Mouse (Mus musculus): ENCODE measurements around the gene Pomgnt1.

The Pomgnt1 gene

GRCm38 (mm10) chr4:116123602-116124519 is at the start of gene Pomgnt1, which contains the start of gene Rad54l:
TSS of gene Pomgnt1 (plus strand) at chr4:116123840.
TSS of gene Rad54l (minus strand) at chr4:116123690.
- 2% methylated on average over 24 of the region's 24 CpGs for WGBS

- WGBS: under 1% methylated on average over 8 of the region's 8 CpGs
Observed at GRCm38 (mm10) chr4:116074145-116074675, 49.4 kb upstream of the Pomgnt1 start.

GRCm38 (mm10) chr4:116074861-116075620 is 48.6 kb upstream of the Pomgnt1 start, which contains the start of the genes Uqcrh and Lrrc41:
TSS of gene Uqcrh (minus strand) at chr4:116075071.
TSS of gene Lrrc41 (plus strand) at chr4:116075269.
- under 1% methylated on average over 55 of the region's 55 CpGs for WGBS

GRCm38 (mm10) chr4:116075631-116076368 is 47.8 kb upstream of the Pomgnt1 start:
- WGBS: under 1% methylated on average over 76 of the region's 77 CpGs

DNA sequence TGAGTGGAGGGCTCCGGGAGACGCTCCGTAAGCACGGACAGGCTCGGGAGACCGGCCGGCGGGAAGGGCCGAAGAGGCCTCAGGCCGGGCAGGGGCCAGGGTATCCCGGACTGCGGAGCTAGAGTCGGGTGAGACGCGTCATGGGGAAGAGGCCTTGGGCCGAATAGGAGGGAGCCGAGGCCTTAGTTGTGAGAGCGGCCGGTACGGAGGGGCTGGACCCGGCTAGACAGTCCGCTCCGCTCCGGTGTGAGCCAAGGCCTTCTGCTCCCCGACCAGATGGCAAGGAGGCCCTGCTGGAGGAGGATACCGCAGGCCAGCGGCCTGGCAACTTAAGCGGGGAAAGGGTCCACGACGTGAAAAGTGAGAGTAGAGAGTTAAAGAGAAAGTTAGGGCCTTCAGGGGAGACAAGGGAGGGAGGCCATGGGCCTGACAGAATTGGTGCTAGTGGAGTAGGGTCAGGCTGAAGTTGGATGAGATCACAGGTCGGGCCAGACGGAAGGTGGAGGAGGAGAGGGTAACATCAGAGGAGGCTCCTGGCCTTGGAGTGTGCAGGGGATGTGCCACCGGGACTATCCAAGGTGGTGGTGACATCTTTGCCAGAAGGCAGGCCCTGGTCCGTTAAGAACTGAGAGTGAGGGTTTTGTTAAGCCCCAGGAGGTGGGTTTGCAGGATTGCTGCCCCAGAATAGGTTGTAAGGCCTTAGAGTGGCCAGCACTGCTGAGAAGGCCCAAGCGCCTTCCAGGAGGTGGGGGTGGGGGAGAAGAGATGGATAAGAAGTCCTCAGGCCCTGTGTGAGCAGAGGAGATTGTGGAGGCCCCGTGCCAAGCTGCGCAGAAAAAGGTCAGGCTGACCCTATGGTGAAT is 47.0 kb upstream of the Pomgnt1 start:
- WGBS: 1% methylated on average over 37 of the region's 37 CpGs

DNA sequence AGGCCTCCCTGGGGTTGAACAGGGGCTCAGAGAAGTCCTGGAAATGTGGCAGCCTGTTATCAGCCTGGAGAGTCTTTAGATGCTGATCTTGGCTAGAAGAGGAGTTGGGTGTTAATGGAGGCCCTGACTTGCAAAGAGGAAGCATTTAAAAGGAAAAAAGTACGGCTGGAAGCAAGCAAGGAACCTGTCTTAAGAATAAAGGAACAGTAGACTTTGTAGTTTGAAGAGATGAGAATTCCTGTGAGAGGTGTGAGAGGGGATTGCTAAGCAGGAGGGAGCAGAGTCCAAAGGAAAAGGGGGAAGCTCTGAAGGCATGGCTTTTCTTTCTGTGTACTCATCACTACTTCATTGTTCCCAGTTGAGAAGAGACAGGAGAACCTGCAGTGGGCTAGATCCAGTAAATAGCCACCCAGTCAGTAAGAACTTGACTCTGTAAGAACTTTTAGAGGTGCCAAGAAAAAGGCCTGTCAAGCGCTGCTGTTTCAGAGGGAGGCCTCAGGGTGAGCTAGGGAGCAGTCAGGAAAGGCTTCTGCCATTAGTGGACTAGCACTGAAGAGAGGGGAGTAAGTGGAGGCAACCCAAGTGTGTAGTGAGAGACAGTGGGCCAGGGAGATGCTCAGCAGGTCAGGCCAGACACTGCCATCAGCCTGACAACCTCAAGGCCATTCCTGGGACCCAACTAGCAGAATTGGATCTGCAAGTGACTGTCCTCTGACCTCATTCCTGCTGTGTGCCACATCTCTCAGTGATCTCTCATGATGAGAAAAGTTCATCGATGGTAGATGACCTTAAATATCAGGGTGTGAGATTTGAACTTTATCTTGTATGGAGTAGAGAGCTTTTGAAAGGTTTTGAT is 46.2 kb upstream of the Pomgnt1 start:
- 45% methylated on average over 3 of the region's 3 CpGs for WGBS

DNA sequence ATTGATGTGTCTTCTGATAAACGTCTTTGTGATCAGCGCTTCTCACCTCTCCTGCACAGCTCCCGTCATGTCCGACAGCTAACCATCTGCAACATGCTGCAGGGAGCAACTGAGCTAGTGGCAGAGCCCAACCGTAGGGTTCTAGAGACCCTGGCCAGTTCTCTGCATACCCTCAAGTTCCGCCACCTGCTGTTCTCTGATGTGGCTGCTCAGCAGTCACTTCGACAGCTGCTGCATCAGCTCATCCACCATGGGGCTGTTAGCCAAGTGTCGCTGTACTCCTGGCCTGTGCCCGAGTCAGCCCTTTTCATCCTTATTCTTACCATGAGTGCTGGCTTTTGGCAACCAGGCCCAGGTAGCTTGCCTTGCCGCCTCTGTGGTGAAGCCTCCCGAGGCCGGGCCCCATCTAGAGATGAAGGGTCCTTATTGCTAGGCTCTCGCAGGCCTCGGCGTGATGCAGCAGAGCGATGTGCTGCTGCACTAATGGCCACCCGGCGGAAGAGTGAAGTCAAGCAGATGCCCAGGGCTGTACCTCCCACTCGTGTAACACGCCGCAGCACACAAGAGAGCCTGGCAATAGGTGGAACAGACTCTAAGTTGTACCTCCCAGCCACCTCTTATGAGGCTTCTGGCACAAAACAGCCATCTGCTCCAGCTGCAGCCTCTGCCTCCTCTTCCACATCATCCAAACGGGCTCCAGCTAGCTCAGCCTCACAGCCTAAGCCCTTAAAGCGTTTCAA is 35.0 kb upstream of the Pomgnt1 start:
- 78% methylated on average over 23 of the region's 23 CpGs for WGBS

- WGBS: 90% methylated on average over 10 of the region's 10 CpGs
Observed at GRCm38 (mm10) chr4:116096291-116096690, 27.3 kb upstream of the Pomgnt1 start.

DNA sequence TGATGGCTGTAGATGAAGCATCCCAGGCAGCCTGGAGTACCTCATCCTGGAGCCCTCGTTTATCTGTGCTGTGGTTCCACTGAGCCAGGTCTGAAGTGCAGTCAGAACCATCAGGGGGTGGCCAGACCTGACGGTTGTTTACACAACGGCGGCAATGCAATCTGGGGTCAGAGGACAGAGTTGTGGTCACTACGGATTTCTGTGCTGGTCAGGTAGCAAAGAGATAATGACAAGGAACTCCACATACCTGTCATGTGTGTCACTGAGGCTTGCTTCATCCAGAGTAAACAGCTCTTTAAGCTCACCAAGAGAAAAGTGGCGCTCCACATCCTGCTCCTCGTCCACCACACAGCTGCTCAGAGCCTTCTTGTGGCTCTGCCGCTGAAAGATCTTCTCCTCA is 26.4 kb upstream of the Pomgnt1 start:
- 88% methylated on average over 8 of the region's 8 CpGs for WGBS

GRCm38 (mm10) chr4:116100959-116101358 is 22.7 kb upstream of the Pomgnt1 start:
- 71% methylated on average over 7 of the region's 7 CpGs for WGBS

GRCm38 (mm10) chr4:116105278-116105677 is 18.4 kb upstream of the Pomgnt1 start:
- 69% methylated on average over 5 of the region's 5 CpGs for WGBS

DNA sequence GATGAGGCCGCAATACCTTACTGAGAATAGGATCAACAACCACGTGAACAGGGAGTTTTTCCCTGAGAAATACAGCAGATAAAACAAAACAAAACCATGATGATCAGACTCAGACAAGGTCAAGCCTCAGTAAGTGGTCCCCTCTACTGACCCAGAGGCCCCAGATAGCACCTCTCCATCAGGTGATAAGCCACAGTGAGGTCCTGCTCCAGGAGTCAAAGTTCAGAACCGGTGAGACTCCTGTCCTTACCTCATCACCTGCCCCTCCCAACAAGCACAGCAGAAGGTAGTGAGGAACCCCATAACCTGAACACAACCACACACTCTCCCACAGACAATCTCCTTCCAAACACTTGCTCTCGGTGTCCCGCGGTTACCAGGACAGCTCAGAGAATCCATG is 12.9 kb upstream of the Pomgnt1 start:
- 94% methylated on average over 6 of the region's 6 CpGs for WGBS

DNA sequence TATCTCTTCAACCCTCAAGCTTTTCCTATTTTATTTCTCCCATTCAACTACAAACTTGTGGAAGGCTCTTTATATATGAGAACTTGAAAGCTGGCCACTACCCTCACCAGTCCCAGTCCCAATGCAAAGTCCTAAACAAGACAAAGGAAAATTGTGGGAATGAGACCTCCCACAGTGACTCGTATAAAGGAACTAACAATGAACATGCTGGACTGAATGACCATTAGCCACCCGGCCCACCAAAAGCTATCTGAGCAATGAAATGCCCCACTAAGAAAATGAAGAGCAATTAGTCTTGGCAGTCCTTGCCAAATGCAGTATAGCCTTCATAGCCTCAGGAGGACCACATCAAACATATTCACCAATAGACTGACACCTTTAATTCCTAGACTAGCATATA is 12.2 kb upstream of the Pomgnt1 start:
- 68% methylated on average over 2 of the region's 2 CpGs for WGBS

DNA sequence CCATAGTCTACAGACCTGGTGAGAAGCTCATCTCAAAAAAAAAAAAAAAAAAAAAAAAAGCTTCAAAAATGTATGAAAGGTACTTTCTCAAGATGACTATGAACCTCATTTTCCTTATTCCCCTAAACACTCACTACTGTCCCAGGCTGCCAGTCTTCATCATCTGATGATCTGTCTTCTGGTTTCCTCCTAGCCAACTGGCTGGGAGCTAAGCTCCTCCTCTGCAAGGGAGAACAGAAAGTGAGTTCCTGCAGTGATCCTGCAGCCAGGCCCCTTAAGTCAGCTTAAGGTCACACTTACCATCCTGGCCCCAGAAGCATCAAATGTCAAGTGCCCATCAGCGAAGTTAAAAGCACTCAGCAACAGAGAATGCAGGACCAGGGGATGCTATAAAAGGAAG is 878 bp upstream of the Pomgnt1 start:
- WGBS: 7% methylated on average over 1 of the region's 1 CpGs

DNA sequence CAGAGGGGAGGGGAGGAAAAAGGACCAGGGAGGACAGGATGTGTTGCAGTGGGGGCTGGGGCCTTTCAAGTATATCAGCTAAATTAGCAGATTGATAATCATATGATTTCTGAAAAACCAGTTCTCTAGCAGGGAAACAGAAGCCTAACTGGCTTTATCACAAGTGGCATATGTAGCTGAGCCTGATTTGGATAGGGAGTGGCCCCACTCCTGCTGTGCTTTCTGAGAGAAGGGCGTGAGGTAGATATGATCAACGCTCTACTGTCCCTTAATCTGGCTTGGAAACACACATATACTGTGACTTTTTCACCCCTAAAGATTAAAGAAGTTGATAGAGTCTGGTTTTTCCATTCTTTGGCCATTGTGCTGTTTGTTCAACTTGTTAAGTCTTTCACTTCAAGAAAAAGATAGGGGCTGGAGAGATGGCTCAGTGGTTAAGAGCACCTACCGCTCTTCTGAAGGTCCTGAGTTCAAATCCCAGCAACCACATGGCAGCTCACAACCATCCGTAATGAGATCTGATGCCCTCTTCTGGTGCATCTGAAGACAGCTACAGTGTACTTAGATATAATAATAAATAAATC is 2.3 kb downstream of the Pomgnt1 start:
- WGBS: 93% methylated on average over 4 of the region's 4 CpGs

DNA sequence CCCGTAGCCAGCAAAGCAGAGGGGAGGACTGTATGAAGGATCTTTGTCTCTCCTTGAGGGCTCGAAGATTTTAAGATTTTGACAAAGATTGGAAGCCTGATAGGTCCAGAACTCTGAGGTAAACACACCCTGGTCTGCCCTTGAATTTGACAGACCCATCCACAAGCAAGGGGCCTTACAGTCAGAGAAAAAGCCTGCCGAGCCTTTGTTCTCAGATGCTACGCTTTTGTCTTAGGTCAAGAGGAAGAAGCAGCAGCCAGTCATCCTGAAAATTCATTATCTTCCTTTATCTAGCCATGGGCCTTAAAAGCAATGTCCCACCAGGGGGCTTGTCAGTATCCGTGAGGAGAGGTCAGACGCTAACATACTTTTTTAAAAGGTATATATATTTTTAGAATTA is 4.3 kb downstream of the Pomgnt1 start:
- 81% methylated on average over 6 of the region's 6 CpGs for WGBS

GRCm38 (mm10) chr4:116133126-116133525 is 9.5 kb downstream of the Pomgnt1 start:
- 91% methylated on average over 4 of the region's 4 CpGs for WGBS

- WGBS: 8% methylated on average over 2 of the region's 2 CpGs
Observed at GRCm38 (mm10) chr4:116134990-116135389, 11.3 kb downstream of the Pomgnt1 start.
